Mouse (Mus musculus): ENCODE measurements around the gene Lpar5.

DNA sequence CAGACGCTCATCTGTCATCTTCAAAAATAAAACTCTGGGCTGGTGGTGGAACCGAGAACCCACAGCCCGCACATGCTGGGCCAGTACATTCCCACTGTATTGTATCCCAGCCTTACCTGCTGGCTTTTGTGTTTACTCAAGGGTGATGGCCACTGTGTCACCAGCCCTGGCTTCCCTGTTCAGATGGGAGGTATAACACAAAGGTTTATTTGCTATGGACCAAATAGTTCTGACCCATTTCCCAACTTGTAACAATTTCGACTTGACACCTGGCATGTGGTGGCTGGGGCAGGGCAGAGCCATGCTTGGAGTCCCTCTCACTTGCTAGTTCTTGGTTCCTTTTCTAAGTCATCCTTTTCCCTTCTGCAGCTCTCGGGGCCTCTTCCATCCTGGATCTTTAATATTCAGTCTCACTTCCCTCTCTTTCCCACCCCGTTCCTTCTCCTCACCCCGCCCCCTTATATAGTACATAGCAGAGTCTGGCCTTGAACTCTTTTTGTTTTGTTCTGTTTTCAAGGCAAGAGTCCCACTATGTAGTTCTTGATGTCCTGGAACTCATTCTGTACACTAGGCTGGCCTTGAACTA lies 15.2 kb downstream of the Lpar5 start:
- TF ChIP-seq ZNF384 (IDR thresholded peaks at IDR 0.05; ENCODE audit: low read depth, low read length) (no peak), CHD2 (IDR thresholded peaks at IDR 0.05; ENCODE audit: low read depth, low read length) (no peak), MAFK (IDR thresholded peaks at IDR 0.05; ENCODE audit: insufficient read depth, low read depth, low read length) (no peak), HCFC1 (IDR thresholded peaks at IDR 0.05; ENCODE audit: borderline replicate concordance, insufficient read depth, low read length) (no peak), ZC3H11A (IDR thresholded peaks at IDR 0.05; ENCODE audit: borderline replicate concordance, low read depth, low read length) (no peak)

Data from ES-E14 (cell line).